ENCODE assay signal across 9 mouse cellular contexts in the genomic region with DNA sequence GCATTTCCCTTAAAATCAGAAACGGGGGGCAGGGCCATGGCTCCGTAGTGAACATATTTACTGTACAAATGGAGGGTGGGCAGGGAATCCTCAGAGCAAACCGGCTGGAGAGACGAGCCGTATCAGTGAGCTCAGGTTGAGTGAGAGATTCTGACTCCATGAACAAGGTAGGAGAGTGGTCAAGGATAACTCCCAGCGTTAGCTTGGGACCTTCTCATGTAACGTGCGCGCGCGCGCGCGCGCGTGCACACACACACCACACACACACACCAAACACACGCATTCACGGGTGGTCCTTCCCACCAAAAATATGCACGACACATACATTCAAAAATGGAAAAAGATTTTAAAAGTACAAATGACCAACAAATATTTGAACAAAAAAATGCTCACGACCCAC. TPM values are rescaled to one million over a fixed set of nuclear protein-coding genes. Genes with fewer than 3 reads are reported as not detected.
DNase-seq lines count a peak whose midpoint lies in the region; ATAC-seq and TF ChIP-seq lines count a peak whose summit lies in the region.
"Had no signal": no experiment of that assay in that cellular context is flagged by ENCODE, and none has a peak within 500 bp of the region (broad histone marks: within the 10 kb centered on the region; RNA-seq: fewer than 3 reads in every experiment).

No protein-coding gene starts in this region.

- intact Hi-C loops in heart, postnatal 36 days (cut with DNase I), result loop anchor here (1.0 to 10.0 kb wide), 2 partner anchors 77 to 470 kb away; no protein-coding TSS in a partner anchor

- H3K27me3 ChIP-seq in heart, embryonic 12.5 days (replicated peaks), result no peaks in the 10 kb centered on the region
- no peaks in the 10 kb centered on the region for H3K27me3 ChIP-seq in neural tube, embryonic 13.5 days
- H3K27me3 ChIP-seq in hindbrain, postnatal 0 days (ENCODE audit: insufficient read depth, low read length), result no peaks in the 10 kb centered on the region
- no peaks in the 10 kb centered on the region for H3K27me3 ChIP-seq in stomach, embryonic 15.5 days (replicated peaks)
- H3K27me3 ChIP-seq: Patski had no signal

- H3K4me2 ChIP-seq in heart, embryonic 12.5 days, result peak overlapping the region; percentile 46
- peak overlapping the region; percentile 26 for H3K4me2 ChIP-seq in neural tube, embryonic 13.5 days
- 0 out of 2 replicates have a peak overlapping the region, but pooled peaks have one; percentile 20 for H3K4me2 ChIP-seq in hindbrain, postnatal 0 days (ENCODE audit: low read depth, low read length)
- H3K4me2 ChIP-seq in stomach, embryonic 15.5 days, result 0 out of 2 replicates have a peak overlapping the region, but pooled peaks have one; percentile 30

- WGBS in heart, embryonic 12.5 days, result 78% methylated on average over 20 of the region's 20 CpGs
- 84% methylated on average over 20 of the region's 20 CpGs for WGBS in neural tube, embryonic 13.5 days
- WGBS in hindbrain, postnatal 0 days, result 84% methylated on average over 20 of the region's 20 CpGs
- WGBS in stomach, embryonic 15.5 days, result 83% methylated on average over 20 of the region's 20 CpGs

- no peak overlapping the region for H3K27ac ChIP-seq in heart, embryonic 12.5 days (ENCODE audit: poor library complexity, severe bottlenecking)
- H3K27ac ChIP-seq in neural tube, embryonic 13.5 days (replicated peaks), result no peak overlapping the region
- H3K27ac ChIP-seq in hindbrain, postnatal 0 days, result no peak overlapping the region
- H3K27ac ChIP-seq in stomach, embryonic 15.5 days, result no peak overlapping the region

- ATAC-seq in heart, embryonic 12.5 days (ENCODE audit: insufficient number of reproducible peaks, low FRiP score), result no peak
- no peak for ATAC-seq in neural tube, embryonic 13.5 days (ENCODE audit: low read depth)
- ATAC-seq in hindbrain, postnatal 0 days, result no peak
- ATAC-seq in stomach, embryonic 15.5 days (ENCODE audit: insufficient read depth, low FRiP score, low read depth), result no peak
- ATAC-seq: Patski had no signal

- peak overlapping the region; percentile 14 for H3K4me3 ChIP-seq in heart, embryonic 12.5 days
- H3K4me3 ChIP-seq in neural tube, embryonic 13.5 days, result no peak overlapping the region
- H3K4me3 ChIP-seq in hindbrain, postnatal 0 days (ENCODE audit: low read length), result no peak overlapping the region
- peak overlapping the region; percentile 23 for H3K4me3 ChIP-seq in stomach, embryonic 15.5 days (replicated peaks)

- peaks cover 16% of the 10 kb centered on the region for H3K4me1 ChIP-seq in heart, embryonic 12.5 days (replicated peaks)
- H3K4me1 ChIP-seq in neural tube, embryonic 13.5 days (replicated peaks), result peaks cover 43% of the 10 kb centered on the region
- H3K4me1 ChIP-seq in hindbrain, postnatal 0 days (ENCODE audit: insufficient read depth, low read length), result peaks cover 17% of the 10 kb centered on the region; the same call in 1 of the 2 replicates
- H3K4me1 ChIP-seq in stomach, embryonic 15.5 days, result peaks cover 6% of the 10 kb centered on the region

- TF ChIP-seq CTCF in hindbrain, postnatal 0 days (IDR thresholded peaks at IDR 0.05; ENCODE audit: low read depth), result no peak

- H3K9ac ChIP-seq in heart, embryonic 12.5 days, result no peak overlapping the region
- no peak overlapping the region for H3K9ac ChIP-seq in neural tube, embryonic 13.5 days
- H3K9ac ChIP-seq in hindbrain, postnatal 0 days (replicated peaks; ENCODE audit: low read length), result no peak overlapping the region
- H3K9ac ChIP-seq in stomach, embryonic 15.5 days, result no peak overlapping the region

- no peaks in the 10 kb centered on the region for H3K9me3 ChIP-seq in heart, embryonic 12.5 days (replicated peaks)
- H3K9me3 ChIP-seq in neural tube, embryonic 13.5 days, result no peaks in the 10 kb centered on the region
- H3K9me3 ChIP-seq in hindbrain, postnatal 0 days (ENCODE audit: low read length), result no peaks in the 10 kb centered on the region
- H3K9me3 ChIP-seq in stomach, embryonic 15.5 days, result no peaks in the 10 kb centered on the region

- H3K36me3 ChIP-seq in heart, embryonic 12.5 days, result peaks cover 12% of the 10 kb centered on the region
- peaks cover 17% of the 10 kb centered on the region for H3K36me3 ChIP-seq in neural tube, embryonic 13.5 days
- H3K36me3 ChIP-seq in hindbrain, postnatal 0 days (ENCODE audit: insufficient read depth, low read length), result peaks cover 10% of the 10 kb centered on the region; the same call in 1 of the 2 replicates
- peaks cover 5% of the 10 kb centered on the region for H3K36me3 ChIP-seq in stomach, embryonic 15.5 days

- no peak for DNase-seq in heart, postnatal 36 days
- no peak for DNase-seq in neural tube, embryonic 10.5 days (ENCODE audit: extremely low spot score, low spot score)
- DNase-seq in hindbrain, postnatal 0 days (ENCODE audit: low spot score), result no peak
- DNase-seq in gastrocnemius, postnatal 25 days, result no peak
- no peak for DNase-seq in layer of hippocampus, postnatal 14 days (ENCODE audit: low spot score in 2 of 2)

RNA-seq across cellular contexts. Expression of a gene that starts 1.8 kb away (rescaled TPM):
- polyA plus RNA-seq in heart, embryonic 12.5 days (2016; fragmentation: Nextera tagmentation; extraction: Ambion mirVana), result 131 and 136 TPM in 2 replicates
- total RNA-seq in heart, postnatal 36 days (2021), result 100 to 1,000 TPM; 243 to 264 TPM
- polyA plus RNA-seq in neural tube, embryonic 13.5 days (2015; fragmentation: Nextera tagmentation; extraction: Ambion mirVana), result 77.5 and 88.0 TPM in 2 replicates
- total RNA-seq in hindbrain, postnatal 0 days (2014; rRNA removed), result 58.9 and 128 TPM in 2 replicates
- polyA plus RNA-seq in hindbrain, postnatal 0 days (2015; fragmentation: Nextera tagmentation; extraction: Ambion mirVana), result 64.9 and 65.2 TPM in 2 replicates
- 75.9 and 78.2 TPM in 2 replicates for polyA plus RNA-seq in stomach, embryonic 15.5 days (2015; fragmentation: Nextera tagmentation; extraction: Ambion mirVana)
- total RNA-seq in gastrocnemius, postnatal 25 days (2021), result 100 to 1,000 TPM in 1 of 2 experiments, 10 to 100 TPM in 1; 96.9 to 110 TPM
- 10 to 100 TPM; 59.3 to 67.1 TPM for total RNA-seq in layer of hippocampus, postnatal 14 days (2021)

RNA-seq across cellular contexts. Expression of a gene that starts 33.9 kb away (rescaled TPM):
- polyA plus RNA-seq in heart, embryonic 12.5 days (2016; fragmentation: Nextera tagmentation; extraction: Ambion mirVana), result 5.4 and 6.9 TPM in 2 replicates
- total RNA-seq in heart, postnatal 36 days (2021), result 1 to 10 TPM; 4.3 to 5.4 TPM
- 2.0 and 2.5 TPM in 2 replicates for polyA plus RNA-seq in neural tube, embryonic 13.5 days (2015; fragmentation: Nextera tagmentation; extraction: Ambion mirVana)
- total RNA-seq in hindbrain, postnatal 0 days (2014; rRNA removed), result 3.9 and 4.2 TPM in 2 replicates
- polyA plus RNA-seq in hindbrain, postnatal 0 days (2015; fragmentation: Nextera tagmentation; extraction: Ambion mirVana), result 1.4 and 1.5 TPM in 2 replicates
- 2.6 and 3.3 TPM in 2 replicates for polyA plus RNA-seq in stomach, embryonic 15.5 days (2015; fragmentation: Nextera tagmentation; extraction: Ambion mirVana)
- 10 to 100 TPM in 1 of 2 experiments, 1 to 10 TPM in 1; 7.7 to 10.9 TPM for total RNA-seq in gastrocnemius, postnatal 25 days (2021)
- total RNA-seq in layer of hippocampus, postnatal 14 days (2021), result 10 to 100 TPM; 11.6 to 13.0 TPM

RNA-seq across cellular contexts. Expression of a gene that starts 50.0 kb away (rescaled TPM):
- polyA plus RNA-seq in heart, embryonic 12.5 days (2016; fragmentation: Nextera tagmentation; extraction: Ambion mirVana), result 63.0 and 63.6 TPM in 2 replicates
- total RNA-seq in heart, postnatal 36 days (2021), result 10 to 100 TPM; 21.2 to 22.8 TPM
- polyA plus RNA-seq in neural tube, embryonic 13.5 days (2015; fragmentation: Nextera tagmentation; extraction: Ambion mirVana), result 78.4 and 79.1 TPM in 2 replicates
- 14.5 and 20.0 TPM in 2 replicates for total RNA-seq in hindbrain, postnatal 0 days (2014; rRNA removed)
- 69.8 and 70.7 TPM in 2 replicates for polyA plus RNA-seq in hindbrain, postnatal 0 days (2015; fragmentation: Nextera tagmentation; extraction: Ambion mirVana)
- 68.9 and 74.6 TPM in 2 replicates for polyA plus RNA-seq in stomach, embryonic 15.5 days (2015; fragmentation: Nextera tagmentation; extraction: Ambion mirVana)
- total RNA-seq in gastrocnemius, postnatal 25 days (2021), result 10 to 100 TPM; 15.5 to 17.6 TPM
- total RNA-seq in layer of hippocampus, postnatal 14 days (2021), result 10 to 100 TPM; 27.9 to 33.2 TPM

RNA-seq across cellular contexts. Expression of a gene that starts 50.0 kb away (rescaled TPM):
- polyA plus RNA-seq in heart, embryonic 12.5 days (2016; fragmentation: Nextera tagmentation; extraction: Ambion mirVana), result 151 and 157 TPM in 2 replicates
- total RNA-seq in heart, postnatal 36 days (2021), result 100 to 1,000 TPM in 1 of 2 experiments, 10 to 100 TPM in 1; 98.9 to 103 TPM
- polyA plus RNA-seq in neural tube, embryonic 13.5 days (2015; fragmentation: Nextera tagmentation; extraction: Ambion mirVana), result 197 and 199 TPM in 2 replicates
- total RNA-seq in hindbrain, postnatal 0 days (2014; rRNA removed), result 28.3 and 36.9 TPM in 2 replicates
- 185 and 186 TPM in 2 replicates for polyA plus RNA-seq in hindbrain, postnatal 0 days (2015; fragmentation: Nextera tagmentation; extraction: Ambion mirVana)
- polyA plus RNA-seq in stomach, embryonic 15.5 days (2015; fragmentation: Nextera tagmentation; extraction: Ambion mirVana), result 154 and 175 TPM in 2 replicates
- total RNA-seq in gastrocnemius, postnatal 25 days (2021), result 100 to 1,000 TPM in 1 of 2 experiments, 10 to 100 TPM in 1; 91.2 to 108 TPM
- 100 to 1,000 TPM; 116 to 119 TPM for total RNA-seq in layer of hippocampus, postnatal 14 days (2021)

Comparison
In these comparisons a context has a peak if more than half of its experiments do, and no peak if none do; other contexts are left out.
1. H3K4me3 ChIP-seq: peak in heart, embryonic 12.5 days (single experiment) and stomach, embryonic 15.5 days (single experiment); none in neural tube, embryonic 13.5 days (single experiment) and hindbrain, postnatal 0 days (single experiment).
2. Peak in every context shown above with its lines, with median percentiles within 50 percentile points of each other: H3K4me2 ChIP-seq.